Mouse (Mus musculus): ENCODE data around the gene Glb1l3.
"Not testable (repeated sequence)": the region's sequence is repeated elsewhere in the genome, so short reads cannot be mapped to it uniquely, and the experiment has no call there.

GRCm38 (mm10) chr9:26869856-26870255, 9.2 kb upstream of the Glb1l3 start:
- not testable (repeated sequence) for TF ChIP-seq POLR2A (IDR thresholded peaks at IDR 0.05; ENCODE audit: borderline replicate concordance, insufficient read depth, low read length); CTCF (IDR thresholded peaks at IDR 0.05; ENCODE audit: borderline replicate concordance, insufficient read depth, low read depth, low read length)

Data from cerebellum, adult 2 months (tissue).